Mouse (Mus musculus): ENCODE data around the gene Rhod. TPM values are rescaled to one million over a fixed set of nuclear protein-coding genes. Genes with fewer than 3 reads are reported as not detected.
"Not testable (repeated sequence)": the region's sequence is repeated elsewhere in the genome, so short reads cannot be mapped to it uniquely, and the experiment has no call there.

Gene Rhod
- polyA plus RNA-seq, 1 experiment = not detected

DNA sequence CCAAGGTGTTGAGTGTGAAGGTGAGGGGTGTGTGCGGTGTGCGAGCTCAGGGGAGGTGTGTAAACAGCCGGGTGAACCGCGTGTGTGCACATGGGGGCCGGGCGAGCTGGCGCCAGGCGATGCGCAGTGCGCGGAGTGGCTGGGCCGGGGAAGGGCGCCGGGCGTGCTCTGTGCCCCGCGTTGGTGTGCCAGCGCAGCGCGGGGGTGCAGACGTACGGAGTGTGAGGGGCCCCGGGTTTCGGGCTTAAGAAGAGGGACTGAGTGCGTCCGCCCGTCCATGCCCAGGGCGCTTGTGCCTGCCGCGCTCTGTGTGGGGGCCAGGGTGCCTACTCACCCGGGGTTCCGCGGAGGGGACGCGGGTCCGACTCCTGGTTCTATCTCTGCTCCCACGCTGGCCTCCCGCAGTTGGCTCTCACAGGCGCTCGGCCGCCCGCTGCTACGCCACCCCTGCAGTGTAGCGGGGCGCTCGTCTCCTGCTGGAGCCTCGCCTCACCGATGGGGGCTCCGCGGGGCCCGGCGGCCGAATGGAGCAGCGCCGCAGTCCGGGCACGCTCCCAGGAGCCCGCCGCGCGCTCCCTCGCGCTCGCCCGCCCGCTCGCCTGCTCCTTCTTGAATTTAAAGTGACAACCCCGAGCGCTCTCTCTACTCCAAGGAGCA is 37.5 kb upstream of the Rhod start:
- Histone ChIP-seq H3K4me3 (replicated peaks) (peak overlapping the region; percentile 24), H3K4me1 (ENCODE audit: control insufficient read depth) (peaks cover 4% of the 10 kb centered on the region), H3K36me3 (ENCODE audit: control insufficient read depth) (no peaks in the 10 kb centered on the region), H3K9me3 (ENCODE audit: control insufficient read depth, low read length) (no peaks in the 10 kb centered on the region), H3K27me3 (ENCODE audit: control insufficient read depth) (peaks cover 62% of the 10 kb centered on the region)
- TF ChIP-seq GATA1 (IDR thresholded peaks at IDR 0.05; ENCODE audit: low read length) = no peak
- TF ChIP-seq TAL1 (IDR thresholded peaks at IDR 0.05; ENCODE audit: low read length) = no peak

DNA sequence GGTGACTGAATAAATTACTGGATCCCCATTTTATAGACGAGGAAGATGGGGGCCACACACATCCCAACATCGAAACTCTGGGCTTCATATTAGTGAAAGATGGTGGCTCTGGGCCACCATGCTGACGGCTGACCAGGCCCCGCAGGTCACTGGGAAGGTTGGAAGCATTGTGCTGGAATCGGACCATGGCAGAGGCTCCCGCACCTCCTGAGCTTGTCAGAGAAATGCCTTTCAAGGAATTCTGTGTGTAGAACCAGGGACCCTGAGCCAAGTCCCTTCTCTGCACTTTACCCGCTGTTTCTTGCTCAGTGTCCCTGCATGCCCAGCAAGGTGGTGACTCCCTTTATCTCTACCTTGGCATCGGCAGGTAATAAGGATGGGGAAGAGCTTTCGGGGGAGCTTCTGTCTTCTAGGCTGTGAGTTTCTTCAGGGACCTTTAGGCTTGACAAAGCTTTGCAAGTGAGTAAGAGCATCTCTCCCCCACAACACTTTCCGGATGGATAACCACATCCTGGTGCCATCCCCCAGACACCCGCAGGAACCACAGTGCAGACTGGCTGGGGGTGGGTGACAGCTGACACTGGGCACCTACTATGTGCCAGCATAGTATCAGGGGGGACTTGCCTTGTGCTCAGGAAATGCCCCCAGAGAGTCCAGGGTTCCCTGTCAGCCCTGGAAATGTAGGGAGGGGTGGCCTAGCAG is 36.1 kb upstream of the Rhod start:
- H3K27me3 ChIP-seq (ENCODE audit: control insufficient read depth) = peaks cover 59% of the 10 kb centered on the region
- no peak for TF ChIP-seq GATA1 (IDR thresholded peaks at IDR 0.05; ENCODE audit: low read length)
- no peak for TF ChIP-seq TAL1 (IDR thresholded peaks at IDR 0.05; ENCODE audit: low read length)
- H3K4me1 ChIP-seq (ENCODE audit: control insufficient read depth) = peaks cover 4% of the 10 kb centered on the region
- no peaks in the 10 kb centered on the region for H3K9me3 ChIP-seq (ENCODE audit: control insufficient read depth, low read length)
- H3K4me3 ChIP-seq (replicated peaks) = no peak overlapping the region
- H3K36me3 ChIP-seq (ENCODE audit: control insufficient read depth) = no peaks in the 10 kb centered on the region

DNA sequence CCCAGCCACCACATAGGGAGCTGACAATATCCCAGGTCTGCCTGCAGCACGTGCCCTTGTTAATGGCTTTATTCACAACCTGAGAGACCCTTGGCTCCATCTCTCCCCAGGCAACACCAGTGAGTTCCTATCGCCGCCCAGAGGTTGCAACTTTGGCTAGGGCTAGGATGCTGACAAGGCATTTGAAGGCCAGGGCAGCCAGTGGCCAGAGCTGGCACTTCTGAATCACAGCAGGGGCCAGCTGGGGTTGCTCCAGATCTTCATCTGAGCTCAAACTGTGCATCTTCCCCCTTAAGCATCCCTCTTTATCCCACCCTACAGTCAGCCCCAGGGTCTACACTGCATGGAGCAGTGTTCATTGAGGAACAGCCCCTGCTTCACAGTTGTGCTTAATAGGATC is 35.5 kb upstream of the Rhod start:
- H3K27me3 ChIP-seq (ENCODE audit: control insufficient read depth) = peaks cover 56% of the 10 kb centered on the region
- no peaks in the 10 kb centered on the region for H3K9me3 ChIP-seq (ENCODE audit: control insufficient read depth, low read length)
- no peaks in the 10 kb centered on the region for H3K36me3 ChIP-seq (ENCODE audit: control insufficient read depth)
- peaks cover 4% of the 10 kb centered on the region for H3K4me1 ChIP-seq (ENCODE audit: control insufficient read depth)
- no peak overlapping the region for H3K4me3 ChIP-seq (replicated peaks)
- no peak for TF ChIP-seq TAL1 (IDR thresholded peaks at IDR 0.05; ENCODE audit: low read length)
- no peak for TF ChIP-seq GATA1 (IDR thresholded peaks at IDR 0.05; ENCODE audit: low read length)

- Histone ChIP-seq H3K4me3 (replicated peaks) (no peak overlapping the region), H3K9me3 (ENCODE audit: control insufficient read depth, low read length) (no peaks in the 10 kb centered on the region), H3K4me1 (ENCODE audit: control insufficient read depth) (peaks cover 4% of the 10 kb centered on the region), H3K36me3 (ENCODE audit: control insufficient read depth) (no peaks in the 10 kb centered on the region), H3K27me3 (ENCODE audit: control insufficient read depth) (peaks cover 48% of the 10 kb centered on the region)
- no peak for TF ChIP-seq TAL1 (IDR thresholded peaks at IDR 0.05; ENCODE audit: low read length)
Observed at GRCm38 (mm10) chr19:4473549-4473948, 34.3 kb upstream of the Rhod start.

GRCm38 (mm10) chr19:4468363-4468762 is 29.1 kb upstream of the Rhod start:
- peaks cover 3% of the 10 kb centered on the region for H3K27me3 ChIP-seq (ENCODE audit: control insufficient read depth)
- TF ChIP-seq TAL1 (IDR thresholded peaks at IDR 0.05; ENCODE audit: low read length) (no peak), GATA1 (IDR thresholded peaks at IDR 0.05; ENCODE audit: low read length) (no peak)
- no peaks in the 10 kb centered on the region for H3K9me3 ChIP-seq (ENCODE audit: control insufficient read depth, low read length)
- no peak overlapping the region for H3K4me3 ChIP-seq (replicated peaks)
- H3K36me3 ChIP-seq (ENCODE audit: control insufficient read depth) = no peaks in the 10 kb centered on the region
- no peaks in the 10 kb centered on the region for H3K4me1 ChIP-seq (ENCODE audit: control insufficient read depth)

DNA sequence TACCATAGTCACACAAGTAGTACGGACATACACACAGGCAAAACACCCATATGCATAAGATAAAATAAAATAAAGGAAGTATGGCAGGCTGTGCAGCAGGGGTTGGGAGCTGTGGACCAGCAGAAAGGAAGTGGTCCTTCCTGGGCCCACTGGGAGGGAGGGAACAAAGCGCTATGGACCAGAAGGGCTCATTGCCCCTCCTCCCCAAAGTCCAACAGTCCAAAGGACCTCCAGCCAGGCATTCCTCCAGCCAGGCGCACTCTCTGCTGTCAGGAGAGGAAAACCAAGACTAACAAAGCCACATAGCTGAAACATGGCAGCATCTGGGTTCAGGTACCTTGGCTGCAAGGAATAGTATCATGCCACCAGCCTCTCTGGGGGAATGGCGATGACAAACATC is 25.4 kb upstream of the Rhod start:
- TF ChIP-seq GATA1 (IDR thresholded peaks at IDR 0.05; ENCODE audit: low read length) = no peak
- Histone ChIP-seq H3K27me3 (ENCODE audit: control insufficient read depth) (peaks cover 3% of the 10 kb centered on the region; the same call in 1 of the 2 replicates), H3K4me1 (ENCODE audit: control insufficient read depth) (no peaks in the 10 kb centered on the region)

GRCm38 (mm10) chr19:4461981-4462380 is 22.7 kb upstream of the Rhod start:
- Histone ChIP-seq H3K4me3 (replicated peaks) (no peak overlapping the region), H3K27me3 (ENCODE audit: control insufficient read depth) (peaks cover 6% of the 10 kb centered on the region; the same call in 1 of the 2 replicates), H3K36me3 (ENCODE audit: control insufficient read depth) (no peaks in the 10 kb centered on the region), H3K4me1 (ENCODE audit: control insufficient read depth) (no peaks in the 10 kb centered on the region), H3K9me3 (ENCODE audit: control insufficient read depth, low read length) (peaks cover 2% of the 10 kb centered on the region; the same call in 1 of the 2 replicates)
- TF ChIP-seq TAL1 (IDR thresholded peaks at IDR 0.05; ENCODE audit: low read length) (no peak), GATA1 (IDR thresholded peaks at IDR 0.05; ENCODE audit: low read length) (no peak)

More for the DNA sequence above, 25.4 kb upstream of the Rhod start:
- Histone ChIP-seq H3K9me3 (ENCODE audit: control insufficient read depth, low read length) (peaks cover 2% of the 10 kb centered on the region; the same call in 1 of the 2 replicates), H3K4me3 (replicated peaks) (no peak overlapping the region), H3K36me3 (ENCODE audit: control insufficient read depth) (no peaks in the 10 kb centered on the region)

- no peaks in the 10 kb centered on the region for H3K9me3 ChIP-seq (ENCODE audit: control insufficient read depth, low read length)
- no peak overlapping the region for H3K4me3 ChIP-seq (replicated peaks)
- TF ChIP-seq TAL1 (IDR thresholded peaks at IDR 0.05; ENCODE audit: low read length) (no peak), GATA1 (IDR thresholded peaks at IDR 0.05; ENCODE audit: low read length) (no peak)
- no peaks in the 10 kb centered on the region for H3K36me3 ChIP-seq (ENCODE audit: control insufficient read depth)
- H3K27me3 ChIP-seq (ENCODE audit: control insufficient read depth) = peaks cover 13% of the 10 kb centered on the region
- peaks cover 4% of the 10 kb centered on the region for H3K4me1 ChIP-seq (ENCODE audit: control insufficient read depth)
Observed at GRCm38 (mm10) chr19:4456227-4456626, 17.0 kb upstream of the Rhod start.

- no peaks in the 10 kb centered on the region for H3K36me3 ChIP-seq (ENCODE audit: control insufficient read depth)
- H3K27me3 ChIP-seq (ENCODE audit: control insufficient read depth) = peaks cover 13% of the 10 kb centered on the region
- peaks cover 4% of the 10 kb centered on the region for H3K4me1 ChIP-seq (ENCODE audit: control insufficient read depth)
- no peak overlapping the region for H3K4me3 ChIP-seq (replicated peaks)
- TF ChIP-seq GATA1 (IDR thresholded peaks at IDR 0.05; ENCODE audit: low read length) (no peak), TAL1 (IDR thresholded peaks at IDR 0.05; ENCODE audit: low read length) (no peak)
- H3K9me3 ChIP-seq (ENCODE audit: control insufficient read depth, low read length) = no peaks in the 10 kb centered on the region
Observed at GRCm38 (mm10) chr19:4455071-4455800, 16.0 kb upstream of the Rhod start.

- not testable (repeated sequence) for H3K36me3 ChIP-seq (ENCODE audit: control insufficient read depth); H3K4me3 ChIP-seq (replicated peaks); H3K9me3 ChIP-seq (ENCODE audit: control insufficient read depth, low read length); H3K4me1 ChIP-seq (ENCODE audit: control insufficient read depth)
- H3K27me3 ChIP-seq (ENCODE audit: control insufficient read depth) = peaks cover 13% of the 10 kb centered on the region
Observed at GRCm38 (mm10) chr19:4454040-4454439, 14.8 kb upstream of the Rhod start.
